Comparison of ENCODE assay signal across 1 mouse cellular context in genomic region chr11:120395661-120396060, GRCm38 (mm10).
TF ChIP-seq lines count a peak whose summit lies in the region.

No protein-coding gene starts in this region.

TF ChIP-seq in MEL, 35 proteins besides CTCF, POLR2A, EP300 and RAD21:
- TF ChIP-seq USF1 (IDR thresholded peaks at IDR 0.05; ENCODE audit: low read depth, low read length) (no peak), POLR2AphosphoS5 (IDR thresholded peaks at IDR 0.05; ENCODE audit: borderline replicate concordance, low read depth, low read length) (0 out of 2 replicates have a peak, but pooled peaks have one; percentile 51)
